Comparison of ENCODE assay signal across 19 mouse cellular contexts in genomic region chr5:141553444-141553843, GRCm38 (mm10).
"Had no signal": no experiment of that assay in that cellular context is flagged by ENCODE, and none has a peak within 500 bp of the region (broad histone marks: within the 10 kb centered on the region; RNA-seq: fewer than 3 reads in every experiment).

No protein-coding gene starts in this region.

- H3K9ac ChIP-seq: kidney, embryonic 15.5 days; limb, embryonic 12.5 days; liver, embryonic 13.5 days; liver, postnatal 0 days; lung, embryonic 15.5 days; midbrain, embryonic 13.5 days; neural tube, embryonic 15.5 days had no signal

- H3K4me2 ChIP-seq: kidney, embryonic 15.5 days; limb, embryonic 12.5 days; liver, embryonic 13.5 days; lung, embryonic 15.5 days; midbrain, embryonic 13.5 days; neural tube, embryonic 15.5 days had no signal

- H3K27me3 ChIP-seq: kidney, embryonic 15.5 days; limb, embryonic 12.5 days; liver, embryonic 13.5 days; lung, embryonic 15.5 days; megakaryocyte, embryonic 14.5 days; midbrain, embryonic 13.5 days; neural tube, embryonic 15.5 days had no signal

- H3K4me1 ChIP-seq: liver, embryonic 13.5 days; lung, embryonic 15.5 days; megakaryocyte, embryonic 14.5 days had no signal

- H3K4me3 ChIP-seq: kidney, embryonic 15.5 days; limb, embryonic 12.5 days; liver, embryonic 13.5 days; lung, embryonic 15.5 days; megakaryocyte, embryonic 14.5 days; midbrain, embryonic 13.5 days; myocyte; neural tube, embryonic 15.5 days had no signal

- H3K36me3 ChIP-seq: kidney, embryonic 15.5 days; limb, embryonic 12.5 days; liver, embryonic 13.5 days; lung, embryonic 15.5 days; midbrain, embryonic 13.5 days; neural tube, embryonic 15.5 days had no signal

- DNase-seq: layer of hippocampus, postnatal 36 days; liver; liver, embryonic 13.5 days; liver, postnatal 0 days; lung, postnatal 14 days; retina, postnatal 1 day; right cerebral cortex, postnatal 4 days; spleen, adult 18-20 months; thymus, adult 2 months; thymus, postnatal 25 days had no signal

- ATAC-seq: intestine, postnatal 0 days; liver, postnatal 0 days; midbrain, embryonic 13.5 days had no signal

- H3K9me3 ChIP-seq: kidney, embryonic 15.5 days; limb, embryonic 12.5 days; liver, embryonic 13.5 days; lung, embryonic 15.5 days; midbrain, embryonic 13.5 days; neural tube, embryonic 15.5 days had no signal

- H3K27ac ChIP-seq: kidney, embryonic 15.5 days; limb, embryonic 12.5 days; liver, embryonic 13.5 days; lung, embryonic 15.5 days; macrophage; midbrain, embryonic 13.5 days; neural tube, embryonic 15.5 days had no signal
